Mouse (Mus musculus): ENCODE measurements around the gene Sf3a2.

Gene Sf3a2

GRCm38 (mm10) chr10:80776358-80776869 is 21.6 kb upstream of the Sf3a2 start:
- no peak for DNase-seq

- no peak for DNase-seq
These were observed 20.9 kb upstream of the Sf3a2 start for GRCm38 (mm10) chr10:80777123-80777522.

- DNase-seq: no peak
These were observed 18.4 kb upstream of the Sf3a2 start for GRCm38 (mm10) chr10:80779565-80779964.

- DNase-seq: no peak
These were observed 13.7 kb upstream of the Sf3a2 start for GRCm38 (mm10) chr10:80784302-80784701.

GRCm38 (mm10) chr10:80784871-80785270 is 13.1 kb upstream of the Sf3a2 start:
- DNase-seq: no peak

GRCm38 (mm10) chr10:80785963-80786362 is 12.0 kb upstream of the Sf3a2 start:
- no peak for DNase-seq

- no peak for DNase-seq
These were observed 10.5 kb upstream of the Sf3a2 start for GRCm38 (mm10) chr10:80787517-80787916.

- no peak for DNase-seq
These were observed 7.1 kb upstream of the Sf3a2 start for GRCm38 (mm10) chr10:80790761-80791404.

- DNase-seq: no peak
These were observed 6.4 kb upstream of the Sf3a2 start for GRCm38 (mm10) chr10:80791476-80792174.

GRCm38 (mm10) chr10:80792175-80793032 is 5.6 kb upstream of the Sf3a2 start:
- no peak for DNase-seq

GRCm38 (mm10) chr10:80793033-80793784 is 4.8 kb upstream of the Sf3a2 start:
- DNase-seq: no peak

- DNase-seq: no peak
These were observed 4.2 kb upstream of the Sf3a2 start for GRCm38 (mm10) chr10:80793803-80794202.

- DNase-seq: no peak
These were observed 3.2 kb upstream of the Sf3a2 start for GRCm38 (mm10) chr10:80794750-80795149.

GRCm38 (mm10) chr10:80796307-80796848 is 1.6 kb upstream of the Sf3a2 start:
- DNase-seq: no peak

- no peak for DNase-seq
These were observed 530 bp upstream of the Sf3a2 start for GRCm38 (mm10) chr10:80797186-80798149.

- DNase-seq: no peak
These were observed 1.1 kb downstream of the Sf3a2 start for GRCm38 (mm10) chr10:80799070-80799566.

- no peak for DNase-seq
These were observed 4.4 kb downstream of the Sf3a2 start for GRCm38 (mm10) chr10:80802204-80802912.

- DNase-seq: no peak
These were observed 5.0 kb downstream of the Sf3a2 start for GRCm38 (mm10) chr10:80802996-80803395.

- DNase-seq: no peak
These were observed 6.3 kb downstream of the Sf3a2 start for GRCm38 (mm10) chr10:80804340-80804739.

GRCm38 (mm10) chr10:80804916-80805315 is 6.9 kb downstream of the Sf3a2 start, which contains the start of gene Amh:
TSS of gene Amh (plus strand) at chr10:80805243.
- no peak for DNase-seq

Measured in lung, postnatal 10 days (tissue).